Mouse (Mus musculus): Measurements from ENCODE around the gene Igsf8. TPM values are rescaled to one million over a fixed set of nuclear protein-coding genes. Genes with fewer than 3 reads are reported as not detected.

Gene Igsf8
- polyA plus RNA-seq, 1 experiment from 2014 or later: 24.7 TPM

DNA sequence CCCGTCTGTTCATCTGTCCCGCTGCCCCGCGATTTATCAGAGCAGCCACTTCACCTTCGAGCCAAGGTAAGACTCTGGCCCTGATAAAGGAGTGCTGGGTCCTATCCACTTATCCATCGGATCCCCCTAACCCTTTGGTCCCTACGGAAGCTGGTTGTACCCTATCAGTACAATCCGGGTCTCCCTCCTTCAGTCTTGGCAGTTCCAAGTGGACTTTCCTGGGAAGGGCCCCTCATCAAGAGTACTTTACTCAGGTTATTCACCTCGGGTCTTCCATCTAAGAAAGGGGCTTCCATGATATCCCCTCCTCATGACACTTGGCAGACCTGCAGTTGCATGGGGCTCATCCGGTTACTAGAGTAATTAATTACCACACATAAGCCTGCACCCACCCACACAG, 79.9 kb downstream of the Igsf8 start:
- no peak; the same call in 1 of the 2 replicates for ATAC-seq (ENCODE audit: insufficient number of reproducible peaks, insufficient read depth, low FRiP score, low read depth)
- Histone ChIP-seq H3K4me1 (ENCODE audit: control insufficient read depth in 2 of 2, insufficient read depth in 2 of 2, low read length in 2 of 2) (peaks cover 4 to 10% of the 10 kb centered on the region in 2 experiments; a peak in 2 of 4 replicates), H3K4me3 (ENCODE audit: control insufficient read depth in 1 of 2, insufficient read depth in 1 of 2, low read depth in 1 of 2, low read length in 2 of 2) (peak overlapping the region; percentile 41 to 43; a peak in 2 of 4 replicates), H3K27me3 (ENCODE audit: control insufficient read depth, insufficient read depth, low read length) (peaks cover 65% of the 10 kb centered on the region), H3K9me3 (ENCODE audit: control insufficient read depth, low read length) (no peaks in the 10 kb centered on the region), H3K27ac (replicated peaks in 1 of 2; ENCODE audit: control insufficient read depth in 1 of 2, insufficient read depth in 1 of 2, low read depth in 2 of 2, low read length in 2 of 2) (no peak overlapping the region), H3K36me3 (ENCODE audit: control insufficient read depth, insufficient read depth, low read length) (no peaks in the 10 kb centered on the region), H3K4me2 (ENCODE audit: low read length) (peak overlapping the region; percentile 68), H3K9ac (ENCODE audit: low read length) (peak overlapping the region; percentile 42; the same call in 1 of the 2 replicates)
- WGBS: 7% methylated on average over 10 of the region's 10 CpGs

DNA sequence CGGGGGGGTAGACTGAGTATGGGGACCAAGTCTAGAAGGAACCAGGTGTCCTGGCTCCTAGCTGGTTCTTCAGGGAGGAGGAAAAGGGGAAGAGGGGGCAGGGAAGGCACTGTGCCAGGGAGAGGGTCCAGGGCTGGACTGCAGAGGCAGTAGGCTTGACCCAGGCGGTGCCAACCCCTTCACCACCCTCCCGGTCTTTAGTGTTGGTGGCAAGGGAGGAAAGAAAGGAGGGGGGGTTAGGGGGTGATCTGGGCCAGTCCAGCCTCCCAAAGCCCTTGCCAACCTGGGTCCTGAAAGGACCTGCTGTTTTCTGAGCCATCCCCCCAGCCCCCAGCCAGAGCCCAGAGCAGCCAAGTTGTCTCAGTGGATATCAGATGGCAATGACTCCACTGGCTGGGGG, 81.3 kb downstream of the Igsf8 start:
- 92% methylated on average over 3 of the region's 3 CpGs for WGBS
- Histone ChIP-seq H3K27me3 (ENCODE audit: control insufficient read depth, insufficient read depth, low read length) (peaks cover 61% of the 10 kb centered on the region), H3K4me1 (ENCODE audit: control insufficient read depth in 2 of 2, insufficient read depth in 2 of 2, low read length in 2 of 2) (peaks cover 4 to 10% of the 10 kb centered on the region in 2 experiments; a peak in 2 of 4 replicates), H3K36me3 (ENCODE audit: control insufficient read depth, insufficient read depth, low read length) (no peaks in the 10 kb centered on the region), H3K27ac (replicated peaks in 1 of 2; ENCODE audit: control insufficient read depth in 1 of 2, insufficient read depth in 1 of 2, low read depth in 2 of 2, low read length in 2 of 2) (no peak overlapping the region), H3K4me3 (ENCODE audit: control insufficient read depth in 1 of 2, insufficient read depth in 1 of 2, low read depth in 1 of 2, low read length in 2 of 2) (no peak overlapping the region), H3K9ac (ENCODE audit: low read length) (no peak overlapping the region), H3K9me3 (ENCODE audit: control insufficient read depth, low read length) (no peaks in the 10 kb centered on the region), H3K4me2 (ENCODE audit: low read length) (no peak overlapping the region)
- no peak for ATAC-seq (ENCODE audit: insufficient number of reproducible peaks, insufficient read depth, low FRiP score, low read depth)

DNA sequence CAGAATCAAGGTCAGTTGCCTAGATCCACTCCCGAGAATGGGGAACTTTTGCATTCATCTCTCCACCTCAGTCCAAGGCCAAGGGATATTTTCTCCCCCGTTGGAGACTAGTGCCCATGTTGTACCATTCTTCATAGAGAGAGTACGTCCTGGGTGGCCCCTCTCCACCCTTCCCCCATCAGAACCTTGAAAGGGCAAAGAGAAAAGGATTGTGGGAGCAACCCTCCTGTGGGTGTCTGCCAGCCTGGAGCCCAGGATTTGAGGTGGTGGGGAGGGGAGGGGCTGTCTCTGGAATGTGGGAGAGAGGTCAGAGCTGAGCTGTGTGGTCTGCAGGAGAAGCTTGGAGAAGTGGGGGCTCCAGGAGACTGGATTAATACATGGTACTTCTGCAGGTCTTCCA, 82.5 kb downstream of the Igsf8 start:
- ATAC-seq (ENCODE audit: insufficient number of reproducible peaks, insufficient read depth, low FRiP score, low read depth): no peak
- Histone ChIP-seq H3K4me3 (ENCODE audit: control insufficient read depth in 1 of 2, insufficient read depth in 1 of 2, low read depth in 1 of 2, low read length in 2 of 2) (no peak overlapping the region), H3K27me3 (ENCODE audit: control insufficient read depth, insufficient read depth, low read length) (peaks cover 60% of the 10 kb centered on the region), H3K9me3 (ENCODE audit: control insufficient read depth, low read length) (no peaks in the 10 kb centered on the region), H3K36me3 (ENCODE audit: control insufficient read depth, insufficient read depth, low read length) (no peaks in the 10 kb centered on the region), H3K27ac (replicated peaks in 1 of 2; ENCODE audit: control insufficient read depth in 1 of 2, insufficient read depth in 1 of 2, low read depth in 2 of 2, low read length in 2 of 2) (no peak overlapping the region), H3K4me1 (ENCODE audit: control insufficient read depth in 2 of 2, insufficient read depth in 2 of 2, low read length in 2 of 2) (peaks cover 4 to 10% of the 10 kb centered on the region in 2 experiments; a peak in 2 of 4 replicates), H3K4me2 (ENCODE audit: low read length) (no peak overlapping the region), H3K9ac (ENCODE audit: low read length) (no peak overlapping the region)
- WGBS: 49% methylated on average over 3 of the region's 3 CpGs

DNA sequence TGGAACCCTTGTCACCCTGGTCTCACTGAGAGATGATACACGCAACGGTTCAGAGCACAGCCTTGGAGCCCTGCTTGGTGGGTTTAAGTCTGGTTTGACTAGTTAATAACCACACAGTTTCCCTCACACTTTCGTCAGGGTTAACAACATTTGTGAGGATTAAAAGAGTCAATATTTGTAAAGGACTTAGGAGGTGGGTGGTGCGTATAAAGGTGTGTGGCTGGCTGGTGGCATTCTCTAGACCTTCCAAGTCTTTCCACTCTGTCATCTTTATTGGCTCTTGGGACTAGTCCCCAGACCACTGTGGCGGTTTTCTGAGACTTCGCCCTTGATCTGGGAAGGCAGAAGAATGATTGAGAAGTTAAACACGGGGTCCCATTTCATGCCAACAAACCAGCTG, 83.4 kb downstream of the Igsf8 start:
- Histone ChIP-seq H3K4me3 (ENCODE audit: control insufficient read depth in 1 of 2, insufficient read depth in 1 of 2, low read depth in 1 of 2, low read length in 2 of 2) (no peak overlapping the region), H3K9me3 (ENCODE audit: control insufficient read depth, low read length) (no peaks in the 10 kb centered on the region), H3K4me1 (ENCODE audit: control insufficient read depth in 2 of 2, insufficient read depth in 2 of 2, low read length in 2 of 2) (peaks cover 4 to 10% of the 10 kb centered on the region in 2 experiments; a peak in 2 of 4 replicates), H3K27me3 (ENCODE audit: control insufficient read depth, insufficient read depth, low read length) (peaks cover 53% of the 10 kb centered on the region), H3K27ac (replicated peaks in 1 of 2; ENCODE audit: control insufficient read depth in 1 of 2, insufficient read depth in 1 of 2, low read depth in 2 of 2, low read length in 2 of 2) (no peak overlapping the region), H3K36me3 (ENCODE audit: control insufficient read depth, insufficient read depth, low read length) (no peaks in the 10 kb centered on the region), H3K4me2 (ENCODE audit: low read length) (no peak overlapping the region), H3K9ac (ENCODE audit: low read length) (no peak overlapping the region)
- 78% methylated on average over 7 of the region's 7 CpGs for WGBS
- no peak for ATAC-seq (ENCODE audit: insufficient number of reproducible peaks, insufficient read depth, low FRiP score, low read depth)

DNA sequence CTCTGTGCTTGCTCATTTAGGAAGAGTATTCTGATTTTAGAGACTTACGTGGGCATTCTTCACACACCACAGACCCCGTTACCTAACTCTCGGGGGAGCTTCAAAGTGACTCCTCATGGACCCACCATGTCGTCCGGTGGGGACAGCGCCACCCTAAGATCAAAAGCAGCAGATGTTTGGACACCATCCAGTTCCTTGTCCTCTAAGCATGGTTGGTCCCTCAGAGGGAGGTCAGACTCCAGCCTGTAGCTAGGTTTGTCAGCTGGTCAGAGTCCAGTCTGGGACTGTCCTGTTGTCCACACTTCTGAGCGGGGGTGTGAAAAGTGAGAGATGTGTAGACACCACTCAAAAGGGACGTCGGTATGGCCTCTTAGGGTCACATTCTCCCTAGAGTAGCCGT, 85.3 kb downstream of the Igsf8 start:
- Histone ChIP-seq H3K4me2 (ENCODE audit: low read length) (no peak overlapping the region), H3K4me3 (ENCODE audit: control insufficient read depth in 1 of 2, insufficient read depth in 1 of 2, low read depth in 1 of 2, low read length in 2 of 2) (no peak overlapping the region), H3K36me3 (ENCODE audit: control insufficient read depth, insufficient read depth, low read length) (no peaks in the 10 kb centered on the region), H3K27me3 (ENCODE audit: control insufficient read depth, insufficient read depth, low read length) (peaks cover 47% of the 10 kb centered on the region), H3K27ac (replicated peaks in 1 of 2; ENCODE audit: control insufficient read depth in 1 of 2, insufficient read depth in 1 of 2, low read depth in 2 of 2, low read length in 2 of 2) (no peak overlapping the region), H3K9me3 (ENCODE audit: control insufficient read depth, low read length) (no peaks in the 10 kb centered on the region), H3K9ac (ENCODE audit: low read length) (no peak overlapping the region), H3K4me1 (ENCODE audit: control insufficient read depth in 2 of 2, insufficient read depth in 2 of 2, low read length in 2 of 2) (peaks cover 8 to 10% of the 10 kb centered on the region in 2 experiments; a peak in 3 of 4 replicates)
- no peak for ATAC-seq (ENCODE audit: insufficient number of reproducible peaks, insufficient read depth, low FRiP score, low read depth)
- 72% methylated on average over 10 of the region's 10 CpGs for WGBS

DNA sequence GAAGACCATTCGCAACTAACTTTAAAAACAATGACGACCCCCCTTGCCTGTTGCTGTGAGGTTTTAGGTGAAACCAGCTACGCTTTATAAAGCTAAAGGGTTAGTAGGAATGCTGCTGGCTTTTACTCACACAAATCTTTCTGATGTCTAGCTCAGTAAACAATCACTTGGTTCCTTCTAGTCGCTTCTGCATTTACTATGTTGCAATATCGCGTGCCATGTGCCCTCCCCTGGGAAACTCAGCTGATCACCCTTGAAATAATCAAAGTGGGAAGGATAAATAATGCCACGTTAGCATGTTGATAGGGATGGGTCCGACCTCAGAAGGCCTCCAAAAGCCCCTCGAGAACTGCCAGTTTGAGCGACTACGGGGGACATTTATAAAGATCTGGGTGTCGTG, 85.9 kb downstream of the Igsf8 start:
- Histone ChIP-seq H3K9me3 (ENCODE audit: control insufficient read depth, low read length) (no peaks in the 10 kb centered on the region), H3K27ac (replicated peaks in 1 of 2; ENCODE audit: control insufficient read depth in 1 of 2, insufficient read depth in 1 of 2, low read depth in 2 of 2, low read length in 2 of 2) (no peak overlapping the region), H3K4me3 (ENCODE audit: control insufficient read depth in 1 of 2, insufficient read depth in 1 of 2, low read depth in 1 of 2, low read length in 2 of 2) (no peak overlapping the region), H3K27me3 (ENCODE audit: control insufficient read depth, insufficient read depth, low read length) (peaks cover 46% of the 10 kb centered on the region), H3K4me2 (ENCODE audit: low read length) (no peak overlapping the region), H3K4me1 (ENCODE audit: control insufficient read depth in 2 of 2, insufficient read depth in 2 of 2, low read length in 2 of 2) (peaks cover 8 to 10% of the 10 kb centered on the region in 2 experiments; a peak in 3 of 4 replicates), H3K36me3 (ENCODE audit: control insufficient read depth, insufficient read depth, low read length) (no peaks in the 10 kb centered on the region), H3K9ac (ENCODE audit: low read length) (no peak overlapping the region)
- ATAC-seq (ENCODE audit: insufficient number of reproducible peaks, insufficient read depth, low FRiP score, low read depth): no peak
- WGBS: 84% methylated on average over 12 of the region's 12 CpGs

DNA sequence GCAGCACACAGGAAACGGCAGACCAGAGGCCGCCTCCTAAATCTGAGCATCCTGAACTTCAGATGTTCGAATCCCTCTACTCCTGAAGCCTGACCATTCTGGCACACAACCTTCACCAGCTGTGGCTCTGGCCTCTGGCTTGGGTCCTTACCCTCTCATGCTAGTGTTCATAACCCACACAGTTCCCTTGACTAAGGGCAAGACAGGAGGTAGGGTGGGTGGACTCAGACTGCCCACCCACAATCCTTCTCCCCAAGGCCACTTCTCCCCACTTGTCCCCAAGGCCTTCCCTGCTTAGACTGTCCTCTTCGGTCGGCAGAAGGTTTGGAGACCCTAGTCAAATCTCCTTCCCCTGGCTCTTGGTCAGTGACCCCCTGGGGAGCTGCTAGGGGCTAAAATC, 88.1 kb downstream of the Igsf8 start:
- ATAC-seq (ENCODE audit: insufficient number of reproducible peaks, insufficient read depth, low FRiP score, low read depth): no peak
- Histone ChIP-seq H3K27me3 (ENCODE audit: control insufficient read depth, insufficient read depth, low read length) (peaks cover 31% of the 10 kb centered on the region), H3K4me3 (ENCODE audit: control insufficient read depth in 1 of 2, insufficient read depth in 1 of 2, low read depth in 1 of 2, low read length in 2 of 2) (no peak overlapping the region), H3K4me2 (ENCODE audit: low read length) (no peak overlapping the region), H3K9me3 (ENCODE audit: control insufficient read depth, low read length) (no peaks in the 10 kb centered on the region), H3K4me1 (ENCODE audit: control insufficient read depth in 2 of 2, insufficient read depth in 2 of 2, low read length in 2 of 2) (peaks cover 8 to 10% of the 10 kb centered on the region in 2 experiments; a peak in 3 of 4 replicates), H3K36me3 (ENCODE audit: control insufficient read depth, insufficient read depth, low read length) (no peaks in the 10 kb centered on the region), H3K27ac (replicated peaks in 1 of 2; ENCODE audit: control insufficient read depth in 1 of 2, insufficient read depth in 1 of 2, low read depth in 2 of 2, low read length in 2 of 2) (no peak overlapping the region), H3K9ac (ENCODE audit: low read length) (no peak overlapping the region)
- WGBS: 60% methylated on average over 5 of the region's 5 CpGs
